Mouse (Mus musculus): ENCODE data around the gene Plce1. TPM values are rescaled to one million over a fixed set of nuclear protein-coding genes. Genes with fewer than 3 reads are reported as not detected.

Gene Plce1
- total RNA-seq (2021) = 1 to 10 TPM; 5.9 to 8.9 TPM
- 0.81 TPM in 2 replicates for polyA plus RNA-seq (2012; rRNA removed)
- long read RNA-seq = 0 reads

DNA sequence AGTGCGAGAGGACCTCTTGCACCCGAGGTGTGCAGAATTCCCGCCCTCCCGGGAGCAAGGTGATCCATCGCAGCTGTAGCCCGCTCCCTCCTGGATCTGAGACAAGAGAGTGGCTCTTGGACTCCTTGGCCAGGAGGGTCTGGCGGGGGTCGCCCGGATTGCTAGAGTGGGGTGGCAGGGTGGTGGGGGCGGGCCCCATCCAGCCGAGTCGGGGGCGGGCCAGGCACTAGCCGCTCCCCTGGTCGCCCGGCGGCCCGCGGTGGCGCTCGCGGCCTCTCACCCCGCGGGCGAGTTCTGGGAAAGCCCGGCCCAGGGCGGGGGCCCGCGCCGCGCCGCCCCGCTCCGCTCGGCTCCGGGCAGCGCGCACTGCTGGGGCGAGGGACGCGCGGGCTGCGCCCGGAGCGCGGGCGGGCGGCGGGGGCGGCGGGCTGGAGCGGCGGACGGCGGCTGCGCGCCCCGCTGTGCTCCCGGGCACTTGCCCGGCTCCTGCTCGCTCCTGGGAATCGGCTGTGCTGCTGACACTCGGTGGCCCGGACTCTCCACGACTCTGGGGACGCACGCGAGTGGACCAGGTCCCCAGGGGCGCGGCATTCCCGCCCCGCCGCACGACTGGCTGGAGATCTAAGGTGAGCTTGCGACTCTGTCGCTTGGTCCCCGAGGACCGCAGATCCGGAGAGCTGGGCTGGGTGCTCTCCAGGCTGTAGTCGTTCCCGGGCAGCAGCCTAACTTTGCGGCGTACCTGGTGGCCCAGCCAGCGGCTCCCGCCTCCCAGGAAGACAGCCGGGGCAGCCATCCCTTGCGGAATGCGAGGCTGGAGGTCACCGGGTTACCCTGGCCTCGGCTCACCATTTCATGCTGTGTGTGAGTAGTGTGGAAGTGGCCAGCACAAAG, at the start of gene Plce1:
Plce1 (plus strand) TSS at position 379 of the 891 bp plus-strand sequence.
- DNase-seq = peak; percentile 49

DNA sequence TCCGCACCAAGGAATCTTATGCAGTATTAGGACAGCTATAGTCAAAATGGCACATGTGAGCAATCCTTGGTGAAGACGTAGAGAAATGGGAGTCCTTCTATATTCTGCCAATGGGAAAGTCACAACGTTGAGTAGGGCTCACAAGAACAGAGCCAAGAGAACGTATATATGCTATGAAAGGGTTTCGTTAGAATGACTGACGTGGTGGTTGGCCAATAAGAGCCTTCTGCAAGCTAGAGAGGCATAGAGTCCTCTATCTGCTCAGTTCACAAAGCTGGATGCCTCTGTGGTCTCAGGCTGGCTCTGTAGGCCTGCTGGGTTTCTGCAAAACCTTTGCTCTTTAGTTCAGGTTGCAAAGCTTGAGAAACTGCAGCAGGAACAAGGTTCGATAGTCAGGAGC, 49.6 kb upstream of the Plce1 start:
- no peak for DNase-seq

DNA sequence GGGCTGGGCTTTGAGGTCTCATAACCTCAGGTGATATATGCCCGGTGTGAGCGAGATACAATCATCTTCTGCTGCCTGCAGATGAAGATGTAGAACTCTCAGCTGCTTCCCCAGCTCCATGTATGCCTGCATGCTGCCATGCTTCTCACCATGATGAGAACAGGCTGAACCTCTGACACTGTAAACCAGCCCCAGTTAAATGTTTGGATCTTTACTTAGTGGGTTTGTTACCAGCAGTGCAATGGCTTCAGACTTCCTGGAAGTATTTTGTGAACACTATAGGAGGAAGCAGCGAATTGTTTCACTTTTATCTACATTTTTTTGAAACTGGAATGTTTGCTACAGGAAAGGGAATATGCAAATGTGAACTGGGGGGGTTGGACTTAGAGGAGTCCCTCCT, 48.9 kb upstream of the Plce1 start:
- DNase-seq = no peak

- DNase-seq = peak; percentile 47
Observed at GRCm38 (mm10) chr19:38433381-38433780, 47.5 kb upstream of the Plce1 start.

- DNase-seq = no peak
Observed at GRCm38 (mm10) chr19:38435221-38435620, 45.7 kb upstream of the Plce1 start.

DNA sequence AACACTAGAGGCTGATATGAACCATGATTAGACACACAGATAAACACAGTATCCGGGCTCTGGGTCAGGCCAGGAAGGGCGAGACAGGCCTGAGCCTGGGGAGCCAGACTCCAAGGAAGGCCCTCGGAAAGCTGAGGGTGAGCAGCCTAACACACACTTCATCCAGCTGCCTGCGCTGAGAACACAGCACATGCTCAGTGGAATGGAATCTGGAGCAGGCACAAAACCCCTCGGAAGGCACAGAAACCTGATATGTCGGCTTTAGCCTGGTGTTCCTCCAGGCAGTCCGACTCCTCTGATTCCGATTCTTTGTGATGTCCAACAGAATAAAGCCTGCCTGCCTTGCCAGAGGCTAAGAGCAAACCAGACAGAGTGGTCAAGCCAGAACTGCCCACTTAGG, 39.0 kb upstream of the Plce1 start:
- DNase-seq = no peak

GRCm38 (mm10) chr19:38445758-38446157, 35.2 kb upstream of the Plce1 start:
- DNase-seq = no peak

- no peak for DNase-seq
Observed at GRCm38 (mm10) chr19:38455228-38455627, 25.7 kb upstream of the Plce1 start.

GRCm38 (mm10) chr19:38458996-38459395, 21.9 kb upstream of the Plce1 start:
- no peak for DNase-seq

GRCm38 (mm10) chr19:38460696-38461095, 20.2 kb upstream of the Plce1 start:
- DNase-seq = no peak

- no peak for DNase-seq
Observed at GRCm38 (mm10) chr19:38470257-38470893, 10.5 kb upstream of the Plce1 start.

- no peak for DNase-seq
Observed at GRCm38 (mm10) chr19:38475394-38475793, 5.5 kb upstream of the Plce1 start.

- no peak for DNase-seq
Observed at GRCm38 (mm10) chr19:38478286-38478685, 2.6 kb upstream of the Plce1 start.

GRCm38 (mm10) chr19:38478948-38479347, 2.0 kb upstream of the Plce1 start:
- peak; percentile 39 for DNase-seq

GRCm38 (mm10) chr19:38479473-38479872, 1.4 kb upstream of the Plce1 start:
- no peak for DNase-seq

DNA sequence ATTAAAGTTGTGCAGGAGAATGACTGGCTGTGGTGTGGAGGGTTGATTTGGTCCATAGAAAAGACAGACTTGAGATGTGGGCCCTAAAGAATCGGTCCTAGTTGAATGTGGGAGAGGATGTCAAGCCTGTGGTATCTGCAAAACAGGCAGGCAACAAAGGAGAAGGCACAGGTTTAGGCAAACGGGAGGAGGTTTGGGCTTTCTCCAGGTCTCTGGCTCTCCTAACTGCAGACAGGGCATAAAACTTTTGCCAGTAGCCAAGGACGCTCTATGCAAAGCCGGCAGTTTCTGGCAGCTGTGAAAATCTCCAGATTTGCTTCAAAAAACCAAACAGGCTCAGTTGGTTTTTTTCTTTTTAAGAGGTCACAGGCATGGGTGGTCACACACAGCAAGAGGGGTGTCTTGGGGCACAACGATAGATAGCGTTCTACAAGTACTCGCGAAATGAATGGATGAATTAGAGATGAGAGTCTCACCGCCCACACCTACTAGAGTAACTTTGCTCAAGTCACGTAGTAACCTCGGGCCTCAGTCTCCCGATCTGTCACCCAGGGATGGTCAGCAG, 671 bp upstream of the Plce1 start:
- peak; percentile 7 for DNase-seq

- no peak for DNase-seq
Observed at GRCm38 (mm10) chr19:38481906-38482305, 997 bp downstream of the Plce1 start.

GRCm38 (mm10) chr19:38482406-38483181, 1.7 kb downstream of the Plce1 start:
- no peak for DNase-seq

DNA sequence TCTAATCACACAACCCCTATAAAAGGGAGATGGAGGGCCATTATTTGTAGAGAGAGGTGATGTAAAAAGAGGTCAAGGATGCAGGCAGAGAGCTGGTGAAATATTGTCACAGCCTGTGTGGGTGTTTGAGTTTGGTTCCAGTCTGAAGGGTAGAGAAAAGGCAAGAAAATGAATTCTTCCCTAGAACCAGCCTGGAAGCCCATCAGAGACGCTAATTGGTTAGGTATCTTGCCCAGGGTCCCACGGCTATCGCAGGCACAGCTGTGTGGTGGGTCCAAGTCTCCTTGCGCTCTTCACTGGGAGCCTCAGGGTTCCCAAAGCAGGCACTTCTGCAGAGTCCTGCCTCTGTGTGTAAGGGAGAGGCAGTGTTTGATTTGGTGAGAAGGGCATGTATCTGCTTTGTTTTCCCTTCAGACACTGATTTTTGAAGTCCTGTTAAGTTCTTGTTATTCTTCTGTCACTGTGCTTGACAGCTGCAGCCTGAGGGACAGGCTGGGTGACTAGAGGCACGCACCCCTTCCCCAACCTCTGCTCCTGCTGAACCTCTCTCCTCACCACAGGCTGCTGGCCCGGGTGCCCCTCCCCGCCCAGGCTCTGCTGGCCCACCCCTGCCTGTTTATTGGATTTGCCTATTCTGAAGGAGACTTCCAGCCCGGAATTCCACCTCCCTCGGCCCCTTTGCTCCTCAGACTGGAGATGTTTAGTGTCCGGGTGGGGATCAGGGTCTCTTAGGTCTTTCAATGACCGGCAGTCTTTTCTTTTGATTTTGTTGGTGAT, 5.1 kb downstream of the Plce1 start:
- DNase-seq = no peak

- no peak for DNase-seq
Observed at GRCm38 (mm10) chr19:38487501-38487900, 6.6 kb downstream of the Plce1 start.
